Mouse (Mus musculus): ENCODE data around the gene D430041D05Rik. TPM values are rescaled to one million over a fixed set of nuclear protein-coding genes. Genes with fewer than 3 reads are reported as not detected.

D430041D05Rik gene
- total and polyA plus RNA-seq, 3 experiments: not detected

GRCm38 (mm10) chr2:104444776-104445175 is 34.0 kb upstream of the D430041D05Rik start:
- in situ Hi-C loops (cut with MboI; ENCODE audit: low pct_ligation_motif_present, low pct_unique_long_range_greater_than_20kb, low sequenced_read_pairs) (loop anchor here (5.0 kb wide), 1 partner anchor 143 kb away; no protein-coding TSS in a partner anchor), dilution Hi-C loops (cut with MboI; ENCODE audit: extremely low pct_ligation_motif_present, extremely low pct_unique_long_range_greater_than_20kb, low sequenced_read_pairs) (no loop called here)
- Histone ChIP-seq H3K4me1 (ENCODE audit: control insufficient read depth in 1 of 2, insufficient read depth in 2 of 2) (peaks cover 0 to 13% of the 10 kb centered on the region in 2 experiments; a peak in 2 of 4 replicates), H3K27me3 (replicated peaks) (no peaks in the 10 kb centered on the region), H3K79me2 (replicated peaks; ENCODE audit: control insufficient read depth, extremely low read depth, insufficient read depth, poor library complexity, severe bottlenecking) (peaks cover 8% of the 10 kb centered on the region), H3K27ac (ENCODE audit: insufficient read depth, low read depth) (no peak overlapping the region), H3K36me3 (replicated peaks in 1 of 2; ENCODE audit: control insufficient read depth in 1 of 2, insufficient read depth in 1 of 2, low read length in 1 of 2) (peaks cover 6 to 50% of the 10 kb centered on the region in 2 experiments), H3K4me3 (replicated peaks in 1 of 3; ENCODE audit: low read depth in 2 of 3, low read length in 2 of 3, poor library complexity in 1 of 3) (no peak overlapping the region), H3K4me2 (ENCODE audit: insufficient read depth, low read depth, poor library complexity, severe bottlenecking) (no peak overlapping the region), H3K9me3 (replicated peaks; ENCODE audit: low read length) (no peaks in the 10 kb centered on the region), H3K9ac (ENCODE audit: insufficient read depth, low read depth) (no peak overlapping the region)
- TF ChIP-seq SMC3 (IDR thresholded peaks at IDR 0.05; ENCODE audit: low read depth, low read length) (peak; percentile 90), PAX5 (IDR thresholded peaks at IDR 0.05; ENCODE audit: low read length) (no peak), BHLHE40 (IDR thresholded peaks at IDR 0.05; ENCODE audit: low read depth, low read length) (no peak; the same call in 1 of the 2 replicates), CHD1 (IDR thresholded peaks at IDR 0.05; ENCODE audit: low read depth, low read length) (no peak), HCFC1 (IDR thresholded peaks at IDR 0.05; ENCODE audit: low read depth, low read length) (no peak), CTCF (conservative IDR thresholded peaks at IDR 0.05 in 1 of 2, IDR thresholded peaks at IDR 0.05 in 1 of 2; ENCODE audit: low read depth in 2 of 2, low read length in 2 of 2) (peak; percentile 53 to 92), TBP (conservative IDR thresholded peaks at IDR 0.05; ENCODE audit: low read depth, low read length) (no peak), MXI1 (IDR thresholded peaks at IDR 0.05; ENCODE audit: low read depth, low read length) (no peak; the same call in 1 of the 2 replicates), MAZ (IDR thresholded peaks at IDR 0.05; ENCODE audit: low read depth, low read length) (no peak), ZMIZ1 (IDR thresholded peaks at IDR 0.05; ENCODE audit: low read depth, low read length) (no peak), NELFE (IDR thresholded peaks at IDR 0.05; ENCODE audit: low read depth, low read length) (0 out of 2 replicates have a peak, but pooled peaks have one; percentile 29), EP300 (IDR thresholded peaks at IDR 0.05; ENCODE audit: low read length) (no peak), JUND (conservative IDR thresholded peaks at IDR 0.05; ENCODE audit: low read depth, low read length) (0 out of 2 replicates have a peak, but pooled peaks have one; percentile 25), NRF1 (IDR thresholded peaks at IDR 0.05; ENCODE audit: low read depth, low read length) (no peak), KAT2A (IDR thresholded peaks at IDR 0.05; ENCODE audit: insufficient replicate concordance, low read length) (no peak), GABPA (IDR thresholded peaks at IDR 0.05; ENCODE audit: insufficient replicate concordance, low read depth, low read length) (no peak), TCF12 (IDR thresholded peaks at IDR 0.05; ENCODE audit: low read depth, low read length) (no peak), MEF2A (IDR thresholded peaks at IDR 0.05; ENCODE audit: borderline replicate concordance, low read depth, low read length) (no peak), MYC (IDR thresholded peaks at IDR 0.05; ENCODE audit: low read depth, low read length) (peak; percentile 93), SIN3A (IDR thresholded peaks at IDR 0.05; ENCODE audit: low read length) (0 out of 2 replicates have a peak, but pooled peaks have one; percentile 32), ELF1 (IDR thresholded peaks at IDR 0.05; ENCODE audit: low read depth, low read length) (no peak), ZC3H11A (IDR thresholded peaks at IDR 0.05; ENCODE audit: low read depth, low read length) (peak; percentile 53), USF1 (IDR thresholded peaks at IDR 0.05; ENCODE audit: low read depth, low read length) (no peak), MAFK (IDR thresholded peaks at IDR 0.05; ENCODE audit: insufficient replicate concordance, low read length) (no peak), ZKSCAN1 (IDR thresholded peaks at IDR 0.05; ENCODE audit: borderline replicate concordance, low read depth, low read length) (no peak), IRF4 (IDR thresholded peaks at IDR 0.05; ENCODE audit: low read depth, low read length) (no peak; the same call in 1 of the 2 replicates), POLR2A (IDR thresholded peaks at IDR 0.05; ENCODE audit: low read depth, low read length) (no peak), POLR2AphosphoS2 (IDR thresholded peaks at IDR 0.05; ENCODE audit: low read depth, low read length) (no peak), E2F4 (IDR thresholded peaks at IDR 0.05; ENCODE audit: insufficient replicate concordance, low read depth, low read length) (no peak), MAX (IDR thresholded peaks at IDR 0.05; ENCODE audit: low read length) (peak; percentile 78), RCOR1 (conservative IDR thresholded peaks at IDR 0.05; ENCODE audit: low read depth, low read length) (no peak), RAD21 (IDR thresholded peaks at IDR 0.05; ENCODE audit: low read depth, low read length) (peak; percentile 94)
- DNase-seq (ENCODE audit: extremely low read depth): peak; percentile 75
